Mouse (Mus musculus) retina, postnatal 7 days (tissue): Measurements from ENCODE around the gene Prnp.

Source experiments
- DNase-seq: peaks from one replicate; pipeline ENCODE4 v3.0.0-alpha.2; 2012; ENCODE audit warnings: low read depth, low spot score

The Prnp gene

DNA sequence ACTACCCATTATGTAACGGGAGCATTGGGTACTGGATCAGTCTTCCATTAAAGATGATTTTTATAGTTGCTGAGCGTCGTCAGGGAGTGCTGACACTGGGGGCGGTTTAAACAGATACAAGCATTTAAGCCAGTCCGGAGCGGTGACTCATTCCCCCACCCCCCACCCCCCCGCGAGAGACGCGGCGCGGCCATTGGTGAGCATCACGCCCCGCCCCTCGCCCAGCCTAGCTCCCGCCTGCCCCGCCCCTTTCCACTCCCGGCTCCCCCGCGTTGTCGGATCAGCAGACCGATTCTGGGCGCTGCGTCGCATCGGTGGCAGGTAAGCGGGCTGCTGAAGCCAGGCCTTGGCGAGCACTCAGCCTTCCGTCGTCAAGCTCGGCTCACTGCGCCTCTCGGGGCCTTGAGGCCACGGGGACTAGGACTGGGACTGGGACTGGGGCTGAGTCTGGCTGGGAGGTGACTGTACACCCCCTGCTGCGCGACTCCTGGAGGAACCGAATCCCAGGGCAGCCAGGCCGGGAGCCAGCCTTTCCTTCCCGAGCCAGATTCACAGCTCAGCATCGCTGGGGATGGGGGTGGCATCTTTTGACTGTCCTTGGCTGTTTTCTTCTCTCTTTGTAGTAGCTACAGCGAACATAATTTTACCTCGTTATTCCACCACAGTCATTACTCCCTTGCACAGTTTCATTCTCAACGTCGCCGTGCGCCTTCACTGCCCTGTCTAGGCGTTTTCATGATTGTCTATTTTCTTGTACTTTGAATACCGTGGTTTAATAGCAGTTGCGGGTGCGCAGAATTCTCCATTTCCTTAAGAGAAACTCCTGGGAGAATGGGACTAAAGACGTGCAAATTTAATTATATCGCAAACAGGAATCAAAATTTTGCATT, at the start of gene Prnp, which contains the start of gene Prn:
Gene Prnp (plus strand): TSS at position 246 of the 890 bp plus-strand sequence.
Gene Prn (plus strand): TSS at position 275 of the 890 bp plus-strand sequence.
- peak; percentile 90 for DNase-seq

DNA sequence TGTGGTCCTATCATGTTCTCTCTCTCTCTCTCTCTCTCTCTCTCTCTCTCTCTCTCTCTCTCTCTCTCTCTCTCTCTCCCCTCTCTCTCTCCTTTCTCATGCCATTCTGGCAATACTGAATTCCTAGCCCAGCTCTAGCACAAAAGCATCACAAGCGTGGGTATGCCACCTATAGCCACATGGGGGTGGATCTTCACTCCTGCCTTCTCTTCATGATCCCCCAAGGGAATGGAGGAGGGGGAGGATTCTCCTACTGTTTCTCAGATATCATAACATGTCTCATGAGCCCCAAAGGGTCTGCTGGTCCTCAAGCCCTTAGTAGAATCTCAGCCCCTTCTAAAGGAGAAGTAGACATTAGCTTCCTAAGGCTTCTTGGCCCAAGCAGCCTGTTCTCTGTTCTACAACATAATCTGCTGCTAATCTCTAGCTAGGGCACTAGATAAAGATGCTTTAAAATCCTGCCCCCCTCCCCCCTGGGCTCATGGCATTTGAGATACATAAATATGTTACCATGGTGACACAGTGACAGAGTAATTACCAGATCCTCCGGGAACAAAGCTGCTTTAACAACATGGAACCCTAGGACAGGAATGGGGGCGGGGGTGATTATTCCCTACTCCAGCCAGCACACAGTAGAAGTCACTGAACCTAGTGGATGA, 47.0 kb upstream of the Prnp start:
- DNase-seq, result peak; percentile 69

DNA sequence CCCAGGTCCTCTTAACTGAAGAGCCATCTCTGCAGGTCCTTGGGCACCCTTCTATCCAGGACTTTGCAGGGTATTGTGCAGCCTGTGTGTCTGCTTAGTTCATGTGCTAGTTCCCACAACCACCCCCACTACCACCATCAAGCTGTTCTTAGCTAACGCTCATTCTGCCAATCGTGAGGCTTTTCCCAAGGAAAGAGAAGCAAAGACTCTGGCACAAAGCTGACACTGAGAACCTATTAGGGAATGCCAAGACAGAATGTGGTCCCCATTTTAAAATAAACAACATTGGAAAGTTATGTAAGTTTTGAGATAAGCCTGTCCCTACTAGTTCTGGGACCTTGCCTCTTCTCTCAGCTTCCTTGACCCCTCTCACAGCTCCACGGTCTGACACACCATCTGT, 46.3 kb upstream of the Prnp start:
- DNase-seq, result no peak

DNA sequence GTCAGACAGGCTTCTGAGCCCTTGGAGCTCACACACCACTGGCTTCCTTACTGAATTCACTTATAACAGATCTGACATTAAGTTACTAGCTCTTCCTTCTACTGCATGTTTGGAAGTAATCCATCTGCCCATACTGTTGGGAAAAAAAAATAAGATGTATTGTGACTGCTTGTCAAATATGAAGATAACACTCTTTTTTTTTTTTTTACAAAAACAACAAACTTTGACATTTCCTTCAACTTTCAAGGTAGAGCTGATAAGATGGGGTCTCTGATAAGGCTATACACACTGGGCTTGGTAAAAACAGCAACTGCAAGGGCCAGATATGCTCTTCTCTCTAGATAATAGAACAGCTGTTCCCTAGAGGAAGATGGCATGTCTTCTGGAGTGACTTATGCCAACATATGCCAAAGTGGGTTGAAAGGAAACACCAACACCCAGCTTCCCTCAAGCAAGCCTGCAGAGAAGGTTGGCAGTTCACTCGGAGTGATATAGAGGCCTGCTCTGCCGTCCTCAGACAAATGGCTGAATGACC, 45.4 kb upstream of the Prnp start:
- no peak for DNase-seq

DNA sequence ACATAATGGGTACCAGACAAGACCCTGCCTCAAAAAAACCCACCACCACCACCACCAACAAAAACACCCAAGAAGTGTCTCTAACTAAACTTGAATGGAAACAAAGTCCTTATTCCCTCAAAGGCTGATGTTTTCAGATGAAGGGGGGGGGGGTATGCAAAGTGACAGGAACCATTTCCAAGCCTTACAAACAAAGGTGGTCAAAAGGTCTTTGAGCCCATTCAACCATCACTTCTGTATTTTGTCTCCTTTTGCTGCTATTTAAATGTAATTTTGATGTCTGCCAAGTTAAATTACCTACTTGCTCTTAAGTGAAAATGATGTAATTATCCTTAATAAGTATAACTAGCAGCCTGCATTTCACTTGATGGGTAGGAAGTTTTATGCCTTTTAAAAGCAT, 43.1 kb upstream of the Prnp start:
- no peak for DNase-seq

DNA sequence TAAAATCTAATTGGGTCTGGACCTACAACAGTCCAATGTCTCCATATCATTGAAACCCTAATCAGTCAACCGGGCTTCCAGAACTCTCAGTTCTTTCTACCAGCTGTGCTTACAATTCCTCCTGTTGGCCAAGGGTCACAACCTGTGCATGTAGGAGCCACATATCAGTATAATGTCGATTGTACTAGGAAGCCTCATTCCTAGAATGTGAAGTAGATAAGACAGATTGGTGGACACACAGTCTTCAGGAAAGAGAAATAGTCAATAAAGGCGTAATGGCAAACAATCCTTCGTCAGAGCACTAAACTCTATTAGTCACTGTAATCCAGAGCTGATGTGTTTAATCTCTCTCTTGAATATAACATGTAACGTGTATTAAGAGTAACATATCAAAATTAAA, 40.7 kb upstream of the Prnp start:
- no peak for DNase-seq

DNA sequence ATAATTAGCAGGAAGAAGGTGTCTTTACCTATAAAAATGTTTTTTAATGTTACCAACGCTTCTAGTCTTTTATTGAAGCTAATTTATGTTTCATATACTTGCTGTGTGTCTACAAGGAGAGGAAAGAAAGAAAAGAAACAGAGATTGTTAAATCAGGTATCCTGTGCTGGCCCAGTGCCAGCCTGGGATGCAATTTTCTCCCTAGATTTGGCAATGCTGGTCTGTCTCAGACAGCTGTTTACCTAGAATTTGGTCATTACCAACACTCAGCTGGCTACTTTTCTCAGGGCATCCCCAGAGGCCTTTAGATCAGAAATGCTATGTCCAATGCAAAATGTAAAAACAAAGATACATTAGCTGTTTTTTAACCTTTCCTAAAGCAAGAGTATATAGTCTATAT, 36.4 kb upstream of the Prnp start:
- DNase-seq, result no peak

DNA sequence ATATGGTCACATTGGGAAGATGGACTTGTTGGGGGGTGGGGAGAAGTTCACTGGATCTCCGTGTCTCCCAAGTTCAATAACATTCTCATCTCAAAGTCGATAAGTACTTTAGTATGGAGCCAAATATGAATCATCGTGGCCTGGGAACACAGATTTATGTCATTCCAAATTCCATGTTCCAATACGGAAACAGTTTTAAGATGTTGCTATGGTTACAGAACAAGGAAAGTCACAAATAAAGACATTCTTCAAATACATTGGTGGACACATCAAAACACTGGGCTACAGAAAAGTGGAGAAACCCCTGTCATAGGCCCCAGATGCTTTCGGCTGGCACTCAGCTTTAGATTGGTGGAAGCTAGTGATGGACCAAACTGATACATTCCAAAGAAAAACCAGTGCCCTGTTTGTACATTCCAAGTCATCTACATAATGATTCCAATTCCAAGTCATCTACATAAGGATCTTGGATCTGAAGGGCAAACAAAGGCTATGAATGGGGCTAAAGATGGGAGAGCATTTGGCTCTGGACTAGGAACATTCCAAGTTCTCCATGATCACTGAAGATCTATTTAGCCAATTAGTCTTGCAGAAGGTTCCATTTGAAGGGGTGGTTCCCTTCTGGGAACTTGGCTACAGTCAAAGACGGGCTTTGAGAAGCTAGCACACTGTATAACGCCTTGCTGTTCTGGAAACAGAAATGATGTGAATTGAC, 33.0 kb upstream of the Prnp start:
- DNase-seq, result no peak

DNA sequence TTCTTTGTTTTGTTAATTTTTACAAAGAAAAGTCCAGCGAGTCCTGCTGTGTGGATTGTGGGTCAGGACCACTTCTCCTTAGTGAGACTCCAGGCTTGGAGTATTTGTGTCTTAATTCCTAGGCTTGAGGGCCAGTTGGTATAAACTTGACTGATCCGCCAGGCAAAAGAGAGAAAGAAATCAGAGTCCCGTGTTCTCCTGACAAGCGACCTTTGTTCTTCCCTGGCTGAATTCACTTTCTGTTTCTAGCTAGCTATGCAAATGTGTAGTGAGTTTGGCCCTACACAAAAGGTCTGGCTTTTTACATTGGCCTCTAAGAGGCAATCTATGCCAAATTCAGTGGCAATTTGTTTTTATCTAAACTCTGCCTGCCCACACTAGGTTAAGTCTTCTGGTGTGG, 28.0 kb upstream of the Prnp start:
- DNase-seq, result no peak

DNA sequence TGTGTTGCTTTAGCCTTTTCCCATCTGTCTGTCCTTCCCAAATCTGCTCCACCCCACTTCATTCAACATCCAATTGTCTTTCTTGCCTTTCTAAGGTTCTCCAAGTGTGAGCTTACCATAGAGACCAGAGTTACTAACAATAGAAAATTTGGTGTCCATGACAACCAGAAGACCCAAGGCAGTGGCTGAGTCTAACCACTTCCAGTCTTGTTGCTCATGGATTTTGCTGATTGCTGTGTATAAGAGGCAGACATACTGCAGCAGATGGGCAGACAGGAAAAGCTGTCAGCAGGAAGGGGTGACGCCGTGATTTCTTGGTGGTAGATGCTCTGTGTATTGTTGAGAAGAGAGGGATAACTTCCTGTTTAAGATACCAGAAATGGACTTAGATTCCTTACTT, 26.6 kb upstream of the Prnp start:
- no peak for DNase-seq

DNA sequence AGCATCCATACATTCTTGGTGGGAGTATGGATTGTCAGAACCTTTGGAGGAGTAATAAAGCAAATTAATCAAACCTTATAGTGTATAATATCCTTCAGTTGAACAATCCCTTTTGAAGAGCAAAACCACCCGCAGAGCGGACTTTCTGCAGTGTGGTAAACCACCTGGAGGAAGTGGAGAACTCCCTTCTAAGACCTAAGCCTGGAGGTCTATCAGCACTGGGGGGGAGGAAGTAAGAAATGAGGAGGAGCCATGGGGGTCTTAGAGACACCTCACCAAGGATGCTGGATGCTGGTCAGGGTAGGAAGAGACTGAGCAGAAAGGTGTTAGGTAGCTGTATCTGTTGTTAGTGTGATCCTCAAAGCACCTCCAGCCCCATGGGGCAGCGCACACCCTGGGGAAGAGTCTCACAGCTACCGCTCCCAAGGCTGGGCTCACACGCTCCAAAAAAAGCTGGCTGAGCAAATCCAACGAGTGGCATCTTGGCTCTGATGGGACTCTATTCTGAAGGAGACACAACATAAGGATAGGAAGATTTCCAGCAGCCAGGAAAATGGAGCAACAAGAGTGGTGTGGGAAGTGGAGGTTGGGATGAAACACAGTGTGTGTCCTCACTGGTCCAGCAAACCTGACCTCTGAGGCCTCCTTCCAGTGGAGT, 23.1 kb upstream of the Prnp start:
- DNase-seq, result no peak

DNA sequence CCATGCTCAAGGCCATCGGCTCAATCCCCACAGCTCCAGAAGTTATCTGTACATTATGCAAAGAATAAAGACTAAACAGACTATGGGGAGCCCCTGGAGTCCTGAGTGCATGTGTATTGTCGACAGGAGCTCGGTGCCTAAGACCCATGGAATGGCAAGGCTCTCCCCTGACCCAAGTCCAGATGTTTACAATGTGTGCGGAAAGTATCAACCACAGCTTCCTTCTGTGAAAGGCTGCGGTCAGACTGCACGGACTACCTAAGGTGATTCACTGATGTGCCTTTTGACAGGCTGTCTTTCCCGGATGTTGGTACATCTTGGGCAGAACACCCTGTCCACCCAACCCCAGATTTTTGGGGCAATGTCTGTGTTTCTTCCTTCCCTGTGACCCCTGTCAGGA, 21.5 kb upstream of the Prnp start:
- no peak for DNase-seq

DNA sequence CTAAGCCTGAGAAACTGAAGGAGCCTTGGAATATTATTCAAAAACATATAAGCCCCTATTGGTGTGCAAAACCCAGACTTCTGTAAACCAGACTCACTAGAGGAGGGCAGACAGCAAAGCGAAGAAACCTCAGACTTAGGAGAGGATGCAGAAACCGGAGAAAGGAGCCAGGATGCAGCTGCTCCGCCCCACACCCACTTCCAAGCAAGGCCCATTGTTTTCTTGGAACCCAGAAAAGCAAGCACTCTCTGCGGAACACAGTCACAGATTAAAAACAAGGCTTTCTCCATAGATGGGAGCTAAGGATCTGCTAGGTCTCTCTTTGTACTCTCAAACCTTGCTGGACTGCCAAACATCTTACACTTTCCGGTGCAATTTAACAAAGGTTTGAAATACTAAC, 17.2 kb upstream of the Prnp start:
- DNase-seq, result no peak

DNA sequence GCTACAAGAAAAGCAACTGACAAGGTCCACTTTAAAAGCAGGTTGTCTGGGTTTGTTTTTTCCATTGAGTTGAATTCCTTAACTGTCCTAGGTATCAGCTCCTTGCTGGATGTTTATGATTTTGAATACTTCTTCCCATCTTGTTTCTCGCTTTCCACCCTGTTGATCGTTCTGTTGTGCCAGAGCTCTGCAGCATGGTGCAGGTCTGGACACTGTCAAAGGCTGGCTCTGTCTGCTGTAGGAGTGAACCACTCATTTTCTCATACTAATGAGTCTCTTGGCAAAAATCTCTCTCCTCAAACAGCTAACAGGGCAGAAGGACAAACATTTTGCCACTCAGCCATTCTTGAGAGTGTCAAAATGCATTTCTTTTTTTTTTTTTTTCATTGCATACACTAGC, 14.6 kb upstream of the Prnp start:
- no peak for DNase-seq

DNA sequence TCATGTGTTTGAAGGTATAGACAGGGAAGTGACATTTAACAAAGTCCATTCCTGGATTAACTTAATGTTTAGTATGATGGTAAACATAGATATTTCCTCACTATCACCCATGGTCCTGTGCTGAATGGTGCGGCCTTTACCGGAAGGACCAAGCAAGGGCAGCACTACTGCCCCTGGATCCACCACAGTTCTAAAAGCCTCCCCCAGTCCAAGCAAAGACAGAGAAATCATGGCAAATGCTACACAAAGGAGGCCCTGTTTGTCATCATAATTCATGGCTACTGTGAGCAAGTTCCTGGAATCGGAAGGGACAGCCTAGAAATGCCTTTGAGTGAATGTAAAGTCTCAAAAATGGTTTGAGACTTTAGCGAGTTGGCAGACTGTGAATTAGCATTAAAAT, 13.7 kb upstream of the Prnp start:
- no peak for DNase-seq

DNA sequence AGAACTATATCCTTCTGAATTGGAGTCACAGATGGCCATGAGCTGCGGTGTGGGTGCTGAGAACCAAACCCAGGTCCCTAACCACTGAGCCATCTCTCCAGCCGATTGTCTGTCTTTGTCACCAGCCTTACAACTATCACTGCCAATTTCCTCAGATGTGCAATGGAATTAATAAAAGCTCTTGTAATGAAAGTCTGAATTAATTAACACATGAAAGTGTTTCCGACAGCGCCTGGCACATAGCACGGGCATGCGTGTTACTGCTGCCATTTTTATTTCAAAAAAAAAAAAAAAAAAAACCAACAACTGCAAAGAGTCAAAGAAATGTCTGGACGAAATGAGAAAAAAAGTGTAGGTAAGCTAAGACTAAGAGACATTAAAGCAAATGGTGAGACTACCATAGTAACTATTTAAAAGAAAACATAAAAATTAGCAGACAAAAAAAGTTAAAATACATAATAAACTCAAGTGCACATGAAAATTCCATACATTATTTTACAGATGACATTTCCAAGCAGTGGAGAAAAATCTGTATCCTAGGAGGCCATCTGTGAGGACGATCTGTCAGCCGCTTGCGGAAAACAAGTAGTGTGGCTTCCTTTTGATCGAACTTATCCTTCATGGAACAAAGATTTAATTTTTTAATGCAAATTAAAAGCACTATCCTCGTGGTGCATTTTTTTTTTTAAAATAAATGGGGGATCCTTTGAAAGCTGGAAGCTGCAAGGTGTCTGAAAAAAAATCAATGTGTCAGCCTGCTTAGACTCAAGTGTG, 12.2 kb upstream of the Prnp start:
- DNase-seq, result no peak

DNA sequence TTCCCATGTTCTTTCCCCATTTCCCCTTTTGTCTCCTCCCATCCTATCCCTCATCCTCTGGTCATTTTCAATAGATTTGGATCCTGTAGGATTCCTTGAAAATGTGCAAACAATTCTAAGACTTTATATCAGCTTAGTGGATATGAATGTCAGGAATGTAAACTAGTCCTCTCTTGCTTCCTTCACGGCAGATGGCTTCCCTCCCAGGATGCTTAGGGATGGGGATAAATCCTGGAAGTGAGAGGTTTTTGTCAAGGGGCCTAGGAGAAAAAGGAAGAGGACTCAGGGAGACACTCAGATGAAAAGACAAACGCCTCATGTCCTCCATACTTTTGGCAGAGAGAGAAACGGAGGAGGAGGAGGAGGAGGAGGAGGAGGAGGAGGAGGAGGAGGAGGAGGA, 7.3 kb upstream of the Prnp start:
- DNase-seq, result no peak

DNA sequence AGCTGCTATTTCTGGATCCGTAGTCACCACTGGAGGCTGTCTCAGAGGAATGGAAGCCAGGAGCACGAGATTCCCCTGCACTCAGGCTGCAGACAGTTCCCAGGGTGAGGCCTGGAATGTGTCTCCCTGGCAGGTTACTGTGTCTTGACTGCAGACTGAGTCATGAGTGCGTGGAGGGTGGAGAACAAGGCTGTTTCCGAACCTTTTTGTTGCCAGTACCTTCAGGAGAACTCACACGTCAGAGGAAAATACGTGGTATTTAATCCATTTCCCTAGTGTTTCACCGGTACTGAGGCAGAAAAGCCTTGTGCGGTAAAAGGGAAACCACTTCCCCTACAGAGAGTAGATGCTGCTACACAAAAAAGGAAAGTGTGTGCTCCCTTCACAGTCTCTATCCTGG, 6.9 kb upstream of the Prnp start:
- no peak for DNase-seq

DNA sequence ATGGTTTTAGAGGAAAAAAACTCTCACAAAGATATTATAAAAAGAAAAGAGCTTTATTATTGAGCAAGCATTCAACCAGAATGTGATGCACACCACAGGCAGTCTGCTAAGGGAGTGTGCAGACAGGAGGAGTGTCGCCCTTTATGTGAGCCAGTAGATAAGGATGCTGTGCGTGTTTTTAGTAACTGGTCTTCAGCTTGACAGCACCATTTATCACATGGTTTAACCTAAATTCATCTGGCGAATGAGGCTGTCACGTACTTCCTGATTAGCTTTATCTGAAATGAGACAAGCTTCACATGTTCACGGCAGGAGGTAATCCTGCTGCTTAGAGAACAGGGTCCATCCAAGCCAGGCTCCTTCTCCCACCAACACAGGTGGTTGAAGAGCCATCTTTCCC, 4.7 kb upstream of the Prnp start:
- DNase-seq, result no peak

DNA sequence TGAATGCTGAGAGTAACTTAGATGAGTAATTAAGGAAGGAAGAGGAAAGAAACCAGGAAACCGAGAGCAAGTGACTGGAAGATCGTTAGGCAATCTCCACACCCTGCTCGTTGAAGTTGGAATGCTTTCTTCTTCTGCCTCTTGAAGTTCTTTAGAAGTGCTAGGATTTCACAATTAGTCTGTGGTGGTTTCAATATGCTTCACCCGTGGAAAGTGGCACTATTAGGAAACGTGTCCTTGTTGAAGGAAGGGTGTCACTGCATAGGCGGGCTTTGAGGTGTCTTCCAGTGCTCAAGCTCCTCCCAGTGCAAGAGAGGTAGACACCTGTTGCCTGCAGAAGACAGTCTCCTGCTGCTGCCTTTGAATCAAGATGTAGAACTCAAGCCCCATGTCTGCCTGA, 4.0 kb upstream of the Prnp start:
- DNase-seq, result no peak

DNA sequence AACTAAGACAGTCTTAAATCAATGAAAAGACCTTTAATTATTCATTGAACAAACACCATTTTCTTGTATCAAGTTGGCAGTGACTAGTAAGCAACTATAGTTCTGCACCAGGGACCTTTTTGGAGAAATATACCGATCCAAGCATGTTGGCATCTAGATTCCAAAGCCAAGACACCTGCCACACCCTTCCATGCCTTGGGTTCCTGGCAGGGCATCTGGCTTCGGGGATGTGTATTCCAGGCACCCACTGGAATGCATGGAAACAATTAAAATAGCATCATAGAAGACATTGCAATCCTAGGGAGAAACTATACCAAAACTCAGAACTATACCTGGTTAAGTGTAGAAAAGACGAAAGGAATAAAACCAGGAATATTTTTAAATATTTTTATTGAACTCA, 3.5 kb upstream of the Prnp start:
- no peak for DNase-seq
